Mouse (Mus musculus): ENCODE results near the gene Ccdc60.

DNA sequence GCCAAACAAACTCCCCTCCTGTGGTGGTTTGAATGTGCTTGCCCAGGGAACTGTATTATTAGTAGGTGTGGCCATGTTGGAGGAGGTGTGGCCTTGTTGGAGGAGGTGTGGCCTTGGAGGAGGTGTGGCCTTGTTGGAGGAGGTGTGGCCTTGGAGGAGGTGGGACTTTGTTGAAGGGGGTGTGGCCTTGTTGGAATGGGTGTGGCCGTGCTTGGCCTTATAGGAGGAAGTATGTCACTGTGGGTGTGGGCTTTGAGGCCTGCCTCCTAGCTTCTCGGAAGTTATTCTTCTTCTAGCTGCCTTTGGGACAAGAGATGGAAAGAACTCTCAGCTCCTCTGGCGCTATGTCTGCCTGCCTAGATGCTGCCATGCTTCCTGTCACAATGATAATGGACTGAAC lies 66.9 kb downstream of the Ccdc60 start:
- TF ChIP-seq CTCF (IDR thresholded peaks at IDR 0.05 in 2 of 3, conservative IDR thresholded peaks at IDR 0.05 in 1 of 3; ENCODE audit: control insufficient read depth in 1 of 3, insufficient read depth in 1 of 3, low read depth in 2 of 3, low read length in 3 of 3, poor library complexity in 1 of 3, severe bottlenecking in 1 of 3), result no peak
- no peak for TF ChIP-seq ZNF384 (IDR thresholded peaks at IDR 0.05; ENCODE audit: low read depth, low read length)
- TF ChIP-seq EP300 (IDR thresholded peaks at IDR 0.05; ENCODE audit: low read depth in 1 of 2, low read length in 2 of 2), result no peak
- no peak for TF ChIP-seq SIN3A (IDR thresholded peaks at IDR 0.05; ENCODE audit: low read length)
- TF ChIP-seq CHD2 (IDR thresholded peaks at IDR 0.05; ENCODE audit: low read length), result no peak
- TF ChIP-seq MAX (IDR thresholded peaks at IDR 0.05; ENCODE audit: low read length), result no peak
- TF ChIP-seq POLR2A (IDR thresholded peaks at IDR 0.05; ENCODE audit: control insufficient read depth in 1 of 2, insufficient read depth in 1 of 2, low read depth in 1 of 2, low read length in 2 of 2, poor library complexity in 1 of 2), result no peak
- TF ChIP-seq RAD21 (IDR thresholded peaks at IDR 0.05; ENCODE audit: low read depth, low read length), result no peak
- TF ChIP-seq TAL1 (IDR thresholded peaks at IDR 0.05; ENCODE audit: low read length), result no peak
- no peak for TF ChIP-seq ZC3H11A (IDR thresholded peaks at IDR 0.05; ENCODE audit: low read depth, low read length)
- TF ChIP-seq MAFK (IDR thresholded peaks at IDR 0.05; ENCODE audit: borderline replicate concordance, low read depth, low read length), result no peak
- no peak for TF ChIP-seq KAT2A (conservative IDR thresholded peaks at IDR 0.05; ENCODE audit: low read depth, low read length)
- TF ChIP-seq GABPA (IDR thresholded peaks at IDR 0.05; ENCODE audit: low read depth, low read length), result no peak
- no peak for TF ChIP-seq E2F4 (IDR thresholded peaks at IDR 0.05; ENCODE audit: borderline replicate concordance, low read depth, low read length)

Data from MEL (cell line).